Mouse (Mus musculus): ENCODE results near the gene Hspa12b. TPM values are rescaled to one million over a fixed set of nuclear protein-coding genes. Genes with fewer than 3 reads are reported as not detected.

Gene Hspa12b
- polyA plus RNA-seq, 1 experiment from 2014 or later = 10.0 TPM

DNA sequence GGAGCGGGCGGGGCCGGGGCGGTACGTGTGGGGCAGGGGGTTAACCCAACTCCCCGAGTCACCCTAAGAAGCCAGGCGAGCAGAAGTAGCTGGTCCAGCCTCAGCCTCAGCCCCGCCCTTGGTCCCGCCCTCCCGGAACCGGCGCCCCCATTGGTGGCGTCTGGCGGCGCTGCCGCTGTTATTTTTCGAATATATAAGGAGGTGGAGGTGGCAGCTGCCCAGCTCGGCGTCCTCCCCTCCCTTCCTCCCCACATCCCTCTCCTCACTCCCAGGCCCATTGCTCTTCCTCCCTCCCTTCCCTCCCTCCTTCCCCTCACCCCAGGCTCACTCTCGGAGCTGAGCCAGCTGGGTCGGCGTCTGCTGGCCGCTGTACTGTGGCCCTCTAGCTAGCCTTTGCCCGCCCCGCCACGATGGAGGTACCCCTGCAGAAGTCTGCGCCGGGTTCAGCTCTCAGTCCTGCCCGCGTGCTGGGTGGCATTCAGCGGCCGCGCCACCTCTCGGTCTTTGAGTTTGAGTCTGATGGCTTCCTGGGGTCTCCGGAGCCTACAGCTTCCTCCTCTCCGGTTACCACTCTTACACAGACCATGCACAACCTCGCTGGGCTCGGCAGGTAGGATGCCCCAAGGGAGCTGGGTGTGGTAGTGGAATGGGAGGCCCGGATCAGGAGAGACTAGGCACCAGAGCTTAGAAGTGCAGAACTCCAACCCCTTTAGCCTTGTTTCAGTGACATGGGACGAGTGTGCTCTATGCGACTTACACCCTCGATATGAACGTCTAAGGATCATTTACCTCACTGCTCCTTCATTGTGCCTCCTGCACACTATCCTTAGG, 59.9 kb downstream of the Hspa12b start, which contains the start of the genes Cdc25b and Spef1:
Gene Cdc25b (plus strand): TSS at position 179 of the 831 bp plus-strand sequence.
Gene Spef1 (minus strand): TSS at position 512 of the 831 bp plus-strand sequence.
- H3K4me3 ChIP-seq = peak within 1 kb of the TSS; percentile 65
- peaks cover 27% of the 10 kb centered on the region for H3K4me1 ChIP-seq (replicated peaks)
- H3K36me3 ChIP-seq = peaks cover 9% of the 10 kb centered on the region
- no peaks in the 10 kb centered on the region for H3K27me3 ChIP-seq
- H3K27ac ChIP-seq = peak within 1 kb of the TSS; percentile 95
- H3K9ac ChIP-seq = peak within 1 kb of the TSS; percentile 58
- H3K9me3 ChIP-seq (replicated peaks) = no peaks in the 10 kb centered on the region
- H3K4me2 ChIP-seq = peak within 1 kb of the TSS; percentile 83
- WGBS = 2% methylated on average over 43 of the region's 43 CpGs
- ATAC-seq (replicated peaks; ENCODE audit: insufficient number of reproducible peaks, insufficient read depth, low FRiP score, low read depth) = peak; percentile 88

DNA sequence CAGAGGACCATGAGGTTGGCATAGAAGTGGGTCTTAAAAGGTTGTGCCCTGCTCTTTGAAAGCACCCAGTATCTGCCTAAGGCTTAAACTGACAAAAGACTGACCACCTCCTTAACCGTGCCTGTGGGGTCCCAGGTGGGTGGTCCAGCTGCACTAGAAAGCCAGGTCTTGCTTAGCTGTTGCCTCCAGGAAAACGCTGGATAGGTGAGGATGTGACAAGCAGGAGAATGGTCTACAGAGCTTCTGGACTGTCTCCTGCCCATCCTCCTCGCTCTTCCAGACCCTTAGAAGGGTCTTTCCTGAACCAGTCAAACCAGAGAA, 60.5 kb downstream of the Hspa12b start:
- H3K4me3 ChIP-seq = peak overlapping the region; percentile 65
- H3K27ac ChIP-seq = peak overlapping the region; percentile 95
- peaks cover 13% of the 10 kb centered on the region for H3K36me3 ChIP-seq
- no peaks in the 10 kb centered on the region for H3K27me3 ChIP-seq
- peak overlapping the region; percentile 58 for H3K9ac ChIP-seq
- ATAC-seq (replicated peaks; ENCODE audit: insufficient number of reproducible peaks, insufficient read depth, low FRiP score, low read depth) = no peak
- peak overlapping the region; percentile 83 for H3K4me2 ChIP-seq
- 30% methylated on average over 3 of the region's 3 CpGs for WGBS
- H3K9me3 ChIP-seq (replicated peaks) = no peaks in the 10 kb centered on the region
- peaks cover 27% of the 10 kb centered on the region for H3K4me1 ChIP-seq (replicated peaks)

DNA sequence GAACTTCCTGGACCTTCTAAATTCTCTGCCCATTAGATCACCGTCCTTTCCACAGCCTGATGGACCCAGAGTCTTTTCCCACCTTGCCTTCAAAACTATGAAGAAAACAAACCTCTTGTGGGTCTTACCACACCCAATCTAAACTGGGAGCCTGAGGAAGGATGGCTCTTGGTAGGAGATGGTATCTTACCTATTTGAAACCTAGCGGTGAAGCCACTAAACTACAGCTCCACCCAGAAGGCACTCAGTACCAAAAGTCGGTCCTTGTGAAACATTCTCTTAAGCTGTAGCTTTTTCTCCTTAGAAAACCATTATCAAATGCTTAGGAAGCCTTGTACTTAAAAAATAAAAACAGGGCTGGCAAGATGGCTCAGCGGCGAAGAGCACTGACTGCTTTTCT, 61.2 kb downstream of the Hspa12b start:
- Histone ChIP-seq H3K36me3 (peaks cover 20% of the 10 kb centered on the region), H3K9ac (no peak overlapping the region), H3K9me3 (replicated peaks) (no peaks in the 10 kb centered on the region), H3K4me3 (no peak overlapping the region), H3K4me2 (peak overlapping the region; percentile 83; the same call in 1 of the 2 replicates), H3K27ac (no peak overlapping the region), H3K4me1 (replicated peaks) (peaks cover 27% of the 10 kb centered on the region), H3K27me3 (no peaks in the 10 kb centered on the region)
- 90% methylated on average over 5 of the region's 5 CpGs for WGBS
- no peak for ATAC-seq (replicated peaks; ENCODE audit: insufficient number of reproducible peaks, insufficient read depth, low FRiP score, low read depth)

DNA sequence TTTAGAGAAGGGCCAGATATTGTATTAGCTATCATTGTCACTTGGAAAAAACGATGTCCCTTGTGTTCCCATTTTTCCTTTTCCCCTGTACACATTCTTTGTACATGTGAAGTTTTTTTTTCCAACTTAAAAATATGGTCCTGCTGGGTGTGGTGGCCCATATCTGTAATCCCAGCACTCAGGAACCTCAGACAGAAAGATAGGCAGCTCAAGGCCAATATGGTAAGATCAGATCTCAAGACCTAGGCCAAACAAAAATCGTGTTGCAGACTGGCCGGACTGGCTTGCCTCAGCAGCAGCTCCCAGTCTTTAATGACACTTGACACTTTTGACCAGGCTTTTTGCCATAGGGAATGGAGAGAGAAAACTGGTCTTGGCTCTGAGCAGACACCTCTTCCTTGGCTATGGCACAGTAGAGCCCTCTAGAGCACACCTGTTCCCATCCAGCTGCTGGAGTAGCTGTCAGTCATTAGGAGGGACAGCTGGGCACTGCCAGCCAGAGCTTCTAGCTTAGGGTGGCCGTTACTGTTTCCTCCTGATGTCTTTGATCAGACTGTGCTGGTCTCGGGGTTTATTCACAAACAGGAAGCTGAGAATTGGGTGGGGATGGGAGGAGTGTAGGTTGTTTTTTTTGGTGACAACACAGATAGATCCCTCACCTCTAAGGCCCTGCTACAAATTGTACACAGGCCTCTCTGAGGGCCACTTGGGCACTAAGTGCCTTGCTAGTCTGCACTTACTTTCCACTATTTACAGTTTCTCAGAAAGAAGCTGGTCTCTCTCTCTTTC, 62.6 kb downstream of the Hspa12b start:
- Histone ChIP-seq H3K4me3 (no peak overlapping the region), H3K36me3 (peaks cover 34% of the 10 kb centered on the region), H3K4me2 (no peak overlapping the region), H3K4me1 (replicated peaks) (peaks cover 27% of the 10 kb centered on the region), H3K27ac (no peak overlapping the region), H3K27me3 (no peaks in the 10 kb centered on the region), H3K9me3 (replicated peaks) (no peaks in the 10 kb centered on the region), H3K9ac (no peak overlapping the region)
- 52% methylated on average over 5 of the region's 5 CpGs for WGBS
- no peak for ATAC-seq (replicated peaks; ENCODE audit: insufficient number of reproducible peaks, insufficient read depth, low FRiP score, low read depth)

DNA sequence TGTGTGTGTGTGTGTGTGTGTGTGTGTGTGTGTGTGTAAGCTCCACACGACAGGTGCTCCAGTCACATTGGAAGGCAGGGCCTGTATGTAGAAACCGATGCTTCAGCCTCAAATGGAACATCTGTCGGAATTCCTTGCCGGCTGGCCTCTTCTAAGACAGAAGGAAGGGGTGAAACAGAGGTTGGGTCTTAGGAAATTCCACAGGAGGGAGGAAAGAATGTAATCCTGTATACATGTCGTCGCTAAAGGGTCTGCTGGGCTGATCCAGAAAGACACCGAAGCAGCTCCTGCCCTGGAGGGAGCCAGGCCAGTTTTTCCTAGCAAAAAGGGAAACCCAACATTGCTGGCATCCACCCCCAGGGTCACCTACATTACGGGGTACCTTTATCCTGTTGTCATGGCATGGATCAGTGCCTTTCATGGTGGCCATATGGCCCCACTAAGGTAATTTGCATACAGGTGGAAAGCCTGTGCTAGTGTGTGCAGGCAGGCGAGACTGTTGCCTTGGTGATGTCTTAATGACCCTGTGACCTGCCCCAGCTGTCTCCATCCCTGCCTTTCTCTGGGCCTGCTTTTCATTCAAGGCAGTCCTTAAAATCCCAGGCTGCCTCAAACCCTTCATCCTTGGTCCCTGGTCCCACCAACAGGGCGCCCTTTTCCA, 63.4 kb downstream of the Hspa12b start:
- no peak for ATAC-seq (replicated peaks; ENCODE audit: insufficient number of reproducible peaks, insufficient read depth, low FRiP score, low read depth)
- no peaks in the 10 kb centered on the region for H3K9me3 ChIP-seq (replicated peaks)
- peaks cover 39% of the 10 kb centered on the region for H3K36me3 ChIP-seq
- H3K27me3 ChIP-seq = no peaks in the 10 kb centered on the region
- no peak overlapping the region for H3K4me2 ChIP-seq
- peaks cover 27% of the 10 kb centered on the region for H3K4me1 ChIP-seq (replicated peaks)
- WGBS = 54% methylated on average over 10 of the region's 10 CpGs
- H3K9ac ChIP-seq = no peak overlapping the region
- H3K4me3 ChIP-seq = no peak overlapping the region
- no peak overlapping the region for H3K27ac ChIP-seq

DNA sequence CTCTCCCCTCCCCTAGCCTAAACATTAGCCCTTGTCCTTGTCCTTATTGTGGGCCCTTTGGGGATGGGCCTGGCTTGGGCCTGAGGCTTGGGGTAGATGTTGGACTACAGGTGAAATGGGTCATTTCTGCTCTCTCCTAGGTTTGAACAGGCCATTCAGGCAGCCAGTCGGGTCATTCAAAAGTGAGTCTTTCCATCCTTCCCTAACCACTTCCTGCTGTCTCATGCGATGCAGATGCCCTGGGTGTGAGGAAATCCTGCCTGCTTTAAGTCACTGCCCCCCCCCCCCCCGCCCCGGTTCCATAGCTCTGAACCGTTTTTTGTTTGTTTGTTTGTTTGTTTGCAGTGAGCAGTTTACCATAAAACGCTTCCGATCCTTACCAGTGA, 63.9 kb downstream of the Hspa12b start:
- Histone ChIP-seq H3K27ac (no peak overlapping the region), H3K4me2 (no peak overlapping the region), H3K4me3 (no peak overlapping the region), H3K27me3 (no peaks in the 10 kb centered on the region), H3K9me3 (replicated peaks) (no peaks in the 10 kb centered on the region), H3K36me3 (peaks cover 39% of the 10 kb centered on the region), H3K4me1 (replicated peaks) (peaks cover 21% of the 10 kb centered on the region), H3K9ac (no peak overlapping the region)
- 70% methylated on average over 7 of the region's 7 CpGs for WGBS
- ATAC-seq (replicated peaks; ENCODE audit: insufficient number of reproducible peaks, insufficient read depth, low FRiP score, low read depth) = no peak

Other genes with a start within 250 kb of the Hspa12b start
- 49.2 and 50.9 TPM in 2 replicates for gene 4930402H24Rik, start 220.9 kb upstream of the Hspa12b start, polyA plus RNA-seq (2015; fragmentation: Nextera tagmentation; extraction: Ambion mirVana)
- gene Atrn, start 220.8 kb upstream of the Hspa12b start, polyA plus RNA-seq (2015; fragmentation: Nextera tagmentation; extraction: Ambion mirVana) = 4.0 and 5.5 TPM in 2 replicates
- gene Gfra4, start 84.2 kb upstream of the Hspa12b start, polyA plus RNA-seq (2015; fragmentation: Nextera tagmentation; extraction: Ambion mirVana) = 2.8 and 4.7 TPM in 2 replicates
- gene Adam33, start 63.5 kb upstream of the Hspa12b start, polyA plus RNA-seq (2015; fragmentation: Nextera tagmentation; extraction: Ambion mirVana) = 13.5 and 16.5 TPM in 2 replicates
- gene Siglec1, start 40.5 kb upstream of the Hspa12b start, polyA plus RNA-seq (2015; fragmentation: Nextera tagmentation; extraction: Ambion mirVana) = 0.43 and 0.61 TPM in 2 replicates
- not detected in 2 replicates for gene Gm11037, start 6.2 kb downstream of the Hspa12b start, polyA plus RNA-seq (2015; fragmentation: Nextera tagmentation; extraction: Ambion mirVana)
- 59.5 and 71.3 TPM in 2 replicates for gene 1700037H04Rik, start 32.8 kb downstream of the Hspa12b start, polyA plus RNA-seq (2015; fragmentation: Nextera tagmentation; extraction: Ambion mirVana)
- gene Cenpb, start 52.8 kb downstream of the Hspa12b start, polyA plus RNA-seq (2015; fragmentation: Nextera tagmentation; extraction: Ambion mirVana) = 7.5 and 10.7 TPM in 2 replicates
- 49.9 and 61.4 TPM in 2 replicates for gene Cdc25b, start 59.7 kb downstream of the Hspa12b start, polyA plus RNA-seq (2015; fragmentation: Nextera tagmentation; extraction: Ambion mirVana)
- 1.9 and 2.0 TPM in 2 replicates for gene Spef1, start 60.0 kb downstream of the Hspa12b start, polyA plus RNA-seq (2015; fragmentation: Nextera tagmentation; extraction: Ambion mirVana)
- gene Ap5s1, start 79.8 kb downstream of the Hspa12b start, polyA plus RNA-seq (2015; fragmentation: Nextera tagmentation; extraction: Ambion mirVana) = 35.5 and 40.2 TPM in 2 replicates
- gene Mavs, start 106.8 kb downstream of the Hspa12b start, polyA plus RNA-seq (2015; fragmentation: Nextera tagmentation; extraction: Ambion mirVana) = 21.9 and 26.0 TPM in 2 replicates
- 24.2 and 24.4 TPM in 2 replicates for gene Pank2, start 135.2 kb downstream of the Hspa12b start, polyA plus RNA-seq (2015; fragmentation: Nextera tagmentation; extraction: Ambion mirVana)
- 2.0 and 2.3 TPM in 2 replicates for gene Rnf24, start 225.6 kb downstream of the Hspa12b start, polyA plus RNA-seq (2015; fragmentation: Nextera tagmentation; extraction: Ambion mirVana)